ENCODE assay signal across 21 mouse cellular contexts in the genomic region with DNA sequence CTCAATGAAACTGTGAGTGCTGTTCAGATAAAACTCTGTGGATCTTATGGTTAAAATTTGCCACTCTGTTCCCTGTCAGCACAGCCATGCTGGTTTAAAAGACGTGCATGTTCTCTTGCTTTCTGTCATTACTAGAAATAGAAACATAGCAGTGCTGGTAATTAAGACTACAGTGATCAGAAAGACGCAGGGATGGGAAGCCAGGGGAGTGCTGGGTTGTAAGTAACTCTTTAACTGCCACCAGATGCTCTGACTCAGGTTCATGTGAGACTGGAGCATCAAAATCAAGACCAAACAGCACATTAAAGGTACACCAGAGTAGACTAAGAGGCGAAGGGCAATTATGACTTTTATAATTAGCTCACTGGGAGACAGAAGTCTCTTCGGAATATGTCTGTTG. TPM values are rescaled to one million over a fixed set of nuclear protein-coding genes. Genes with fewer than 3 reads are reported as not detected.
DNase-seq lines count a peak whose midpoint lies in the region; ATAC-seq and TF ChIP-seq lines count a peak whose summit lies in the region.
"Had no signal": no experiment of that assay in that cellular context is flagged by ENCODE, and none has a peak within 500 bp of the region (broad histone marks: within the 10 kb centered on the region; RNA-seq: fewer than 3 reads in every experiment).

No protein-coding gene starts in this region.

- H3K27ac ChIP-seq in heart, embryonic 15.5 days = peak overlapping the region; percentile 78
- no peak overlapping the region for H3K27ac ChIP-seq in heart, adult 2 months
- H3K27ac ChIP-seq in layer of hippocampus, adult 2 months = peak overlapping the region; percentile 43; the same call in 1 of the 2 replicates
- H3K27ac ChIP-seq in neural tube, embryonic 15.5 days (replicated peaks) = peak overlapping the region; percentile 43
- H3K27ac ChIP-seq: embryonic facial prominence, embryonic 13.5 days; hindbrain, postnatal 0 days had no signal

- TF ChIP-seq EP300 in heart, adult 2 months (IDR thresholded peaks at IDR 0.05; ENCODE audit: insufficient read depth, low read depth, low read length) = no peak

- H3K79me2 ChIP-seq in heart, adult 2 months (replicated peaks; ENCODE audit: control insufficient read depth, insufficient read depth, low read length) = no peaks in the 10 kb centered on the region; the same call in 1 of the 2 replicates

- no peak overlapping the region for H3K9ac ChIP-seq in heart, embryonic 15.5 days
- H3K9ac ChIP-seq in heart, adult 2 months (ENCODE audit: low read depth, low read length) = no peak overlapping the region
- no peak overlapping the region for H3K9ac ChIP-seq in neural tube, embryonic 15.5 days (replicated peaks)
- H3K9ac ChIP-seq: embryonic facial prominence, embryonic 13.5 days had no signal

- H3K4me3 ChIP-seq in heart, embryonic 15.5 days = no peak overlapping the region
- H3K4me3 ChIP-seq in heart, adult 2 months = no peak overlapping the region
- H3K4me3 ChIP-seq in layer of hippocampus, adult 2 months = no peak overlapping the region
- no peak overlapping the region for H3K4me3 ChIP-seq in neural tube, embryonic 15.5 days (replicated peaks)
- H3K4me3 ChIP-seq: embryonic facial prominence, embryonic 13.5 days had no signal

- H3K4me1 ChIP-seq in heart, embryonic 15.5 days (replicated peaks) = peaks cover 25% of the 10 kb centered on the region
- H3K4me1 ChIP-seq in heart, adult 2 months (ENCODE audit: control insufficient read depth, insufficient read depth, low read length) = no peaks in the 10 kb centered on the region; the same call in 1 of the 2 replicates
- peaks cover 4% of the 10 kb centered on the region; the same call in 1 of the 2 replicates for H3K4me1 ChIP-seq in neural tube, embryonic 15.5 days

- ATAC-seq in frontal cortex, adult (ENCODE audit: low TSS enrichment) = peak; percentile 18; the same call in 1 of the 2 replicates
- ATAC-seq in heart, embryonic 15.5 days (replicated peaks; ENCODE audit: insufficient number of reproducible peaks, insufficient read depth, low FRiP score, low read depth) = no peak
- ATAC-seq in neural tube, embryonic 15.5 days (ENCODE audit: low FRiP score) = peak; percentile 51
- ATAC-seq: forebrain, embryonic 14.5 days; hindbrain, postnatal 0 days had no signal

- no peaks in the 10 kb centered on the region for H3K9me3 ChIP-seq in heart, embryonic 15.5 days (replicated peaks)
- H3K9me3 ChIP-seq in neural tube, embryonic 15.5 days (replicated peaks) = no peaks in the 10 kb centered on the region
- H3K9me3 ChIP-seq: embryonic facial prominence, embryonic 13.5 days had no signal

- H3K4me2 ChIP-seq in heart, embryonic 15.5 days = no peak overlapping the region
- H3K4me2 ChIP-seq in neural tube, embryonic 15.5 days = no peak overlapping the region
- H3K4me2 ChIP-seq: embryonic facial prominence, embryonic 13.5 days had no signal

- TF ChIP-seq POLR2A in heart, adult 2 months (IDR thresholded peaks at IDR 0.05; ENCODE audit: insufficient read depth, low read depth, low read length) = no peak

- no peak for TF ChIP-seq CTCF in heart, adult 2 months (IDR thresholded peaks at IDR 0.05)
- TF ChIP-seq CTCF in layer of hippocampus, adult 2 months (conservative IDR thresholded peaks at IDR 0.05) = no peak

- no peaks in the 10 kb centered on the region for H3K27me3 ChIP-seq in heart, embryonic 15.5 days
- H3K27me3 ChIP-seq in heart, adult 2 months (ENCODE audit: control insufficient read depth, insufficient read depth, low read length) = no peaks in the 10 kb centered on the region
- H3K27me3 ChIP-seq in neural tube, embryonic 15.5 days (replicated peaks) = no peaks in the 10 kb centered on the region
- H3K27me3 ChIP-seq: embryonic facial prominence, embryonic 13.5 days had no signal

- no peak for DNase-seq in frontal cortex, postnatal 36 days (ENCODE audit: low spot score in 2 of 2)
- DNase-seq in heart, adult 2 months = no peak
- no peak for DNase-seq in layer of hippocampus, adult 2 months (ENCODE audit: low spot score in 2 of 2)
- DNase-seq in layer of hippocampus, postnatal 14 days (ENCODE audit: low spot score in 2 of 2) = no peak
- no peak for DNase-seq in cerebellum, postnatal 4 days (ENCODE audit: low spot score in 2 of 2)
- DNase-seq: adrenal gland, adult 8-10 months; adrenal gland, postnatal 36 days; cerebellum, adult 11 months; cerebellum, adult 8-10 months; cerebellum, postnatal 14 days; gastrocnemius, postnatal 36 days; heart, adult 18-20 months; heart, postnatal 14 days; kidney, adult 11 months; kidney, adult 9 months had no signal

- intact Hi-C loops in heart, adult 2 months (cut with DNase I) = no loop called here

- 46% methylated on average over 4 of the region's 4 CpGs for WGBS in heart, embryonic 15.5 days
- 57% methylated on average over 4 of the region's 4 CpGs for WGBS in heart, adult 2 months
- WGBS in neural tube, embryonic 15.5 days = 44% methylated on average over 4 of the region's 4 CpGs

- H3K36me3 ChIP-seq in heart, embryonic 15.5 days = peaks cover 40% of the 10 kb centered on the region
- H3K36me3 ChIP-seq in heart, adult 2 months (ENCODE audit: control insufficient read depth, insufficient read depth, low read length) = peaks cover 5% of the 10 kb centered on the region
- H3K36me3 ChIP-seq in neural tube, embryonic 15.5 days = peaks cover 33% of the 10 kb centered on the region

RNA-seq across cellular contexts. Expression of a gene that starts 14.0 kb away (rescaled TPM):
- polyA plus RNA-seq in heart, embryonic 15.5 days (2015; fragmentation: Nextera tagmentation; extraction: Ambion mirVana) = 13.8 and 17.8 TPM in 2 replicates
- 1 to 10 TPM; 8.3 to 8.5 TPM for total RNA-seq in heart, adult 2 months (2021)
- polyA plus RNA-seq in heart, adult 2 months (2012; rRNA removed) = 15.5 and 23.7 TPM in 2 replicates
- 10 to 100 TPM; 20.4 to 20.9 TPM for total RNA-seq in layer of hippocampus, adult 2 months (2021)
- 10 to 100 TPM; 14.3 to 18.1 TPM for total RNA-seq in layer of hippocampus, postnatal 14 days (2021)
- 17.1 and 19.3 TPM in 2 replicates for polyA plus RNA-seq in neural tube, embryonic 15.5 days (2015; fragmentation: Nextera tagmentation; extraction: Ambion mirVana)

RNA-seq across cellular contexts. Expression of a gene that starts 41.0 kb away (rescaled TPM):
- 18.2 and 24.7 TPM in 2 replicates for polyA plus RNA-seq in heart, embryonic 15.5 days (2015; fragmentation: Nextera tagmentation; extraction: Ambion mirVana)
- total RNA-seq in heart, adult 2 months (2021) = 10 to 100 TPM; 38.5 to 40.0 TPM
- polyA plus RNA-seq in heart, adult 2 months (2012; rRNA removed) = 103 and 108 TPM in 2 replicates
- total RNA-seq in layer of hippocampus, adult 2 months (2021) = 100 to 1,000 TPM; 189 to 206 TPM
- total RNA-seq in layer of hippocampus, postnatal 14 days (2021) = 100 to 1,000 TPM; 142 to 161 TPM
- polyA plus RNA-seq in neural tube, embryonic 15.5 days (2015; fragmentation: Nextera tagmentation; extraction: Ambion mirVana) = 39.1 and 43.0 TPM in 2 replicates

RNA-seq across cellular contexts. Expression of a gene that starts 45.5 kb away (rescaled TPM):
- polyA plus RNA-seq in heart, embryonic 15.5 days (2015; fragmentation: Nextera tagmentation; extraction: Ambion mirVana) = 75.7 and 76.8 TPM in 2 replicates
- total RNA-seq in heart, adult 2 months (2021) = 10 to 100 TPM; 36.8 to 41.0 TPM
- polyA plus RNA-seq in heart, adult 2 months (2012; rRNA removed) = 37.0 and 54.6 TPM in 2 replicates
- 100 to 1,000 TPM; 216 to 229 TPM for total RNA-seq in layer of hippocampus, adult 2 months (2021)
- total RNA-seq in layer of hippocampus, postnatal 14 days (2021) = 100 to 1,000 TPM; 186 to 188 TPM
- polyA plus RNA-seq in neural tube, embryonic 15.5 days (2015; fragmentation: Nextera tagmentation; extraction: Ambion mirVana) = 214 and 230 TPM in 2 replicates

RNA-seq across cellular contexts. Expression of a gene that starts 45.6 kb away (rescaled TPM):
- polyA plus RNA-seq in heart, embryonic 15.5 days (2015; fragmentation: Nextera tagmentation; extraction: Ambion mirVana) = 159 and 218 TPM in 2 replicates
- total RNA-seq in heart, adult 2 months (2021) = 100 to 1,000 TPM in 1 of 2 experiments, 10 to 100 TPM in 1; 98.8 to 126 TPM
- polyA plus RNA-seq in heart, adult 2 months (2012; rRNA removed) = 66.8 and 89.0 TPM in 2 replicates
- total RNA-seq in layer of hippocampus, adult 2 months (2021) = 10 to 100 TPM; 53.4 to 56.9 TPM
- 10 to 100 TPM; 48.4 to 51.8 TPM for total RNA-seq in layer of hippocampus, postnatal 14 days (2021)
- 173 and 194 TPM in 2 replicates for polyA plus RNA-seq in neural tube, embryonic 15.5 days (2015; fragmentation: Nextera tagmentation; extraction: Ambion mirVana)

RNA-seq across cellular contexts. Expression of a gene that starts 53.6 kb away (rescaled TPM):
- polyA plus RNA-seq in heart, embryonic 15.5 days (2015; fragmentation: Nextera tagmentation; extraction: Ambion mirVana) = 19.0 and 23.9 TPM in 2 replicates
- total RNA-seq in heart, adult 2 months (2021) = 1 to 10 TPM; 5.3 to 5.9 TPM
- 5.3 and 6.9 TPM in 2 replicates for polyA plus RNA-seq in heart, adult 2 months (2012; rRNA removed)
- 10 to 100 TPM; 14.8 to 15.5 TPM for total RNA-seq in layer of hippocampus, adult 2 months (2021)
- 10 to 100 TPM; 18.2 to 18.5 TPM for total RNA-seq in layer of hippocampus, postnatal 14 days (2021)
- polyA plus RNA-seq in neural tube, embryonic 15.5 days (2015; fragmentation: Nextera tagmentation; extraction: Ambion mirVana) = 30.0 and 31.5 TPM in 2 replicates

Comparison
In these comparisons a context has a peak if more than half of its experiments do, and no peak if none do; other contexts are left out.
1. RNA of a gene that starts 45.5 kb away (total RNA-seq): 216 to 229 TPM in layer of hippocampus, adult 2 months and 186 to 188 TPM in layer of hippocampus, postnatal 14 days; 36.8 to 41.0 TPM in heart, adult 2 months; every median in the first group is over 4 times any median in the second.